28 mouse cellular contexts compared by ENCODE assay signal in genomic region chr10:89562113-89562512, GRCm38 (mm10). TPM values are rescaled to one million over a fixed set of nuclear protein-coding genes. Genes with fewer than 3 reads are reported as not detected.
"Had no signal": no experiment of that assay in that cellular context is flagged by ENCODE, and none has a peak within 500 bp of the region (broad histone marks: within the 10 kb centered on the region; RNA-seq: fewer than 3 reads in every experiment).

No protein-coding gene starts in this region.

- H3K27ac ChIP-seq: heart, adult 2 months; hindbrain, embryonic 13.5 days; hindbrain, embryonic 15.5 days; hindbrain, postnatal 0 days; kidney, embryonic 15.5 days; kidney, postnatal 0 days; limb, embryonic 13.5 days; limb, embryonic 15.5 days; liver, embryonic 12.5 days; liver, embryonic 14.5 days had no signal

- H3K4me3 ChIP-seq: heart, adult 2 months; heart, embryonic 12.5 days; hindbrain, embryonic 13.5 days; hindbrain, embryonic 15.5 days; kidney, embryonic 15.5 days; limb, embryonic 13.5 days; limb, embryonic 15.5 days; liver, embryonic 12.5 days had no signal

- ATAC-seq: hindbrain, postnatal 0 days; intestine, embryonic 16.5 days; liver, embryonic 12.5 days had no signal

- H3K4me1 ChIP-seq: heart, embryonic 12.5 days; hindbrain, embryonic 13.5 days; hindbrain, embryonic 15.5 days; kidney, embryonic 15.5 days; limb, embryonic 13.5 days; limb, embryonic 15.5 days; liver, embryonic 12.5 days had no signal

- H3K9ac ChIP-seq: heart, embryonic 12.5 days; hindbrain, embryonic 13.5 days; hindbrain, embryonic 15.5 days; kidney, embryonic 15.5 days; limb, embryonic 13.5 days; limb, embryonic 15.5 days; liver, embryonic 12.5 days; liver, embryonic 14.5 days had no signal

- H3K27me3 ChIP-seq: heart, embryonic 12.5 days; hindbrain, embryonic 13.5 days; hindbrain, embryonic 15.5 days; kidney, embryonic 15.5 days; limb, embryonic 13.5 days; limb, embryonic 15.5 days; liver, embryonic 12.5 days had no signal

- DNase-seq: gastrocnemius, postnatal 14 days; gastrocnemius, postnatal 36 days; heart, adult 2 months; heart, postnatal 10 days; heart, postnatal 4 days; kidney, adult 11 months; kidney, adult 2 months; kidney, adult 9 months; kidney, postnatal 14 days; kidney, postnatal 36 days; layer of hippocampus, adult 9-11 months; layer of hippocampus, postnatal 36 days; left cerebral cortex, postnatal 4 days had no signal

- H3K9me3 ChIP-seq: heart, embryonic 12.5 days; hindbrain, embryonic 13.5 days; hindbrain, embryonic 15.5 days; kidney, embryonic 15.5 days; limb, embryonic 13.5 days; limb, embryonic 15.5 days; liver, embryonic 12.5 days had no signal

- H3K36me3 ChIP-seq: heart, embryonic 12.5 days; hindbrain, embryonic 13.5 days; hindbrain, embryonic 15.5 days; kidney, embryonic 15.5 days; limb, embryonic 13.5 days; limb, embryonic 15.5 days; liver, embryonic 12.5 days had no signal

RNA-seq across cellular contexts. Expression of gene Nr1h4, which starts 28.7 kb away (rescaled TPM):
- total RNA-seq: gastrocnemius, postnatal 14 days; gastrocnemius, postnatal 36 days; hindbrain, postnatal 0 days had no signal
- polyA plus RNA-seq: hindbrain, embryonic 11.5 days; hindbrain, embryonic 13.5 days; hindbrain, embryonic 15.5 days; limb, embryonic 11.5 days; limb, embryonic 13.5 days had no signal

RNA-seq across cellular contexts. Expression of gene Slc17a8, which starts 58.9 kb away (rescaled TPM):
- total RNA-seq: gastrocnemius, adult 8-10 months; gastrocnemius, postnatal 36 days; heart, adult 2 months; heart, postnatal 10 days; heart, postnatal 4 days had no signal
- polyA plus RNA-seq: heart, adult 2 months; intestine, embryonic 14.5 days; limb, embryonic 11.5 days; limb, embryonic 13.5 days had no signal
